Mouse (Mus musculus) forelimb bud, embryonic 11.5 days (tissue): ENCODE data around the gene 1700019A02Rik.
A peak's percentile ranks its signal among the peaks of the same experiment; 100 is the strongest.

Experiments used
- DNase-seq: peaks from one replicate; pipeline ENCODE4 v3.0.0-alpha.2; 2012; ENCODE audit warnings: low read depth, low spot score

The 1700019A02Rik gene

DNA sequence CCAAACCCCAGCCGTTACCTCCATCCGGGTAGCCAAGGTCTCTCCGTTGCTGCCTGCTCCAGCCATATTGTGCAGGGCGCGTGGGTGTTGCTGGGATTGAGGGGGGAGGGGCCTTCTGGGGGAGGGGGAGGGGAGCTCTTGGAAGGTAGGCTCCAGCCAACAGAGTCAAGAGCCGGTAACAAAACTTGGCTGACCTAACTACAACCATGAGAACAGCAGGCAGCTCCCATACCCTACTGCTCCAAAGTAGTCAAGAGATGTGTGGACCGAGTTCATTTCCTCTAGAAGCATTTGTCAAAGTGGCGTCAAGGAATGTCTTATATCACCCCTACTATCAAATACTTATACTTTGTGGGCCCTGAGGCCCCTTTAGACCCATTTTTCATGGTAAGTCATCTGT is at the start of gene 1700019A02Rik:
Gene 1700019A02Rik, minus strand, starts transcription at position 101 of the 400 bp plus-strand sequence.
- no peak for DNase-seq

DNA sequence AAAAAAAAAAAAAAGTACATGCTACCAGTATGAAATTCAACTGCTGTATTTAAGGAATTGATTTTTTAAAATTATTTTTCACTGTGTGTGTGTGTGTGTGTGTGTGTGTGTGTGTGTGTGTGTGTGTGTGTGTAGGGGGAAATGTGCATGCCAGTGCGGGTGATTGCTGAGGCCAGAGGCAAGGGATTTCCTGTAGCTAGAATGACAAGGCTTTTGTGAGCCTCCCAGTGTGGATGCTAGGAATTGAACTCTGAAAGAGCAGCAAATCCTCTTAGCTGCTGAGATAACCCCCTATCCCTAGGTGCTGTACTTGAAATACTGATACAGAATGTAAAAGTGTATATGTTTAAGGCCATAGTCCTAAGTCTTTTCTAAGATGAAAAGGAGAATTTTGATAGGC is 38.6 kb upstream of the 1700019A02Rik start:
- no peak for DNase-seq

DNA sequence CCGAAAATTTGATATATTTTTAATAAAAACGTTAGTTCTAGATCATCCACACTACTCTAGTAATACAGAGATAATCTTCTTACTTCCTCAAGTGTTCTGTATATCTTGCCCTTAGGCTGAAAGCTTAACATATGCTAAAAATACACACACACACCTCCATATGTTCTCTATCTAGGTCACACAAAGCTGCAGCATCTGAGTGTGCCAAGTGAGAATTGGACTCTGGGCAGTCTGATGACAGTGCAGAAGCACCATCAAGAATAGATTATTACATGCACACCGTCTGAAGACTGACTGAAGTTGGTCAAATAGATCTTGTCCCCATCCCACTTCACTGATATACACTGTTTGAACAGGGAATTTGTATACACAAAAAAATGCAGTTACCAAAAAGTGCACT is 38.2 kb upstream of the 1700019A02Rik start:
- no peak for DNase-seq

DNA sequence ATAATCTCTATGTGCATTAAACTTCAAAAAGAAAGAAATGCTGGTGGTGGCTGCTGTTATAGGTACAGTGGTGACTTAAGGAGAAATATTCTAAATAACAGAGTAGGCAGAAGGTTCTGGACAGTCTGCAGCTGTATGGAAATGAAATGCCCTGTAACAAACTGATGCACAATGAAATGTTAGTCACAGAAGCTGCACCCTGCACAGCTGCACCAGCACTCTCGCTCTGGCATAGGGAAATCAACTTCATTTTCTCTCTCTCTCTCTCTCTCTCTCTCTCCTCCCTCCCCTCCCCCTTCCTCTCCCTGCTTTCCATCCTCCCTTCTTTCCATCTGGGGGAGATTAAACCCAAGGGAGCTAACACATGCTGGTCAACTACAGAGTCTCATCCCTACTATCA is 37.3 kb upstream of the 1700019A02Rik start:
- no peak for DNase-seq

DNA sequence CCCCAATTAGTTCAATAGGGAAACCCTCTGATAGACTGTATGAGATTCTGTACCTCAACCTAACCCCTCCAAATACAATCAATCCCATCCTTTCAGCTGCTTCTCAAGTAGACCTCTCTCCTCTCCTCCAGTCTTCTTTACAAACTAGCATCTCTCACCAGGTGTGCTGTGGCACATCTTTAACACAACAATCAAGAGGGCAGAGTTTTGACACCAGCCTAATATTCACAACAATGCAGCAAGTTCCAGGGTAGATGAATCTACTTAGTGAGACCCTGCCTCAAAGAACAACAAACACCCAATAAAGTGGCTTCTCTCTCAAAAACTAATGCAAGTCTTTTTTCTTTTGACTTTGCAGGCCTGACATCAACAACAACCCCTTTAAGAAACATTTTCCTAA is 22.7 kb upstream of the 1700019A02Rik start:
- no peak for DNase-seq

DNA sequence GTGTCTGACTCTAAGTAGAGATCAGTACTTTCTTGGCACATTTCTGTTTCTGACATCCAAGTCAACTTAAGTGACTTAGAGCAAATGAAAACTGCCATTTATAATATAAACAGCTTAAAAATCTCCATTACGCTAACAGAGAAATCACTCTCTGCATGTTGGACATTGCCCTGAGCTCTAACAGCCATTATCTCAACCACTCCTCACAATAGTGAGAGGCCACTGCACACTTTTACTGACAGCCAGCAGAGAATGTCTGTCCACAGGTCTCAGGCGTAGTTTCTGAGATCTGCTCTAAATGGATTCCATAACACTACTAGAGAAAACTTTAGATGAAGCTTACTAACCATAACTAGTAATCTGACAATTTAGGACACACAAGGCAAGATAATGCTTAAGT is 16.5 kb upstream of the 1700019A02Rik start:
- DNase-seq, result no peak

DNA sequence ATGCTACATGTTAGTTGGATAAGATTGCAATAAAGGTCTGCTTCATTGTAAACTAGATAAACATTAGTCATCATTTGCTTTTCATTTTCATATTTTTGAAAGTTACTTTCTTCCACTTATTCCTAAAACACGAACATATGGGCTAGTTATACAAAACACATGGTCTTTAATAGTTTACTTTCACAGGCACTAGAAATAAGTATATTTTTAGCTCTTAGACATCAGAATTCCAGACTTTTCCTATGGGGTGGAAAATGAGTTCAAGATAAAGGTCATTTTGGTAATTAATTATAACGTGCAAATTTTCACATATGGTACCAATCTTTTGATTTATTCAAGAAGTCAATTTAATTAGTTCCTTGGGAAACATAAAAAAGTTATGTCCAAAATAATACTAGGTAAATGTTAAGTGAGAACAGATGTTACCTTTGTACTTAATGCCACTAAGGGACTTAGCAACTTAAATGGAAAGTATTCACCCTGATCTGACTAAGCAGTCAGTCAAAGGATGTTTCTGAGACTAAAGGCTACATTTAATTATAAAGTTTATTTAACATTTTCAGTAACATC is 14.3 kb upstream of the 1700019A02Rik start:
- DNase-seq, result peak; percentile 60

DNA sequence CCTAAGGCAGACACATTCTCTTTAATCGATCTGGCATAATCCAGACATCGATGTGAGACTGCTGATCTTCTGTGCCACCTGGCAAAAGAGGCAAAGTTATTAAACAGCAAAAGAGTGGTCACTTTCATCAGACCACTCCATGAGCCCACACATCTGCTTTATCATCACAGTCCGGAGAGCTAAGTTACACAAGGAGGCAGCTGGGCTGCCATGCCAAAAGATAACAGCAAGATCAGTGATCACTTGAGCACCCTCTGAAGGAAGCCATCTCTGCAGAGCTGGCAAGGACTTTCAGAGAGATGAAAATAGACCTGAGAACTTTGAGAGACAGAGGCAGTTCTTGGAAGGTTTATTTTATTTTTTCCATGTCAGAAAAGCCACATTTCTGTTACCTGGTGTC is 7.1 kb upstream of the 1700019A02Rik start:
- DNase-seq, result no peak

DNA sequence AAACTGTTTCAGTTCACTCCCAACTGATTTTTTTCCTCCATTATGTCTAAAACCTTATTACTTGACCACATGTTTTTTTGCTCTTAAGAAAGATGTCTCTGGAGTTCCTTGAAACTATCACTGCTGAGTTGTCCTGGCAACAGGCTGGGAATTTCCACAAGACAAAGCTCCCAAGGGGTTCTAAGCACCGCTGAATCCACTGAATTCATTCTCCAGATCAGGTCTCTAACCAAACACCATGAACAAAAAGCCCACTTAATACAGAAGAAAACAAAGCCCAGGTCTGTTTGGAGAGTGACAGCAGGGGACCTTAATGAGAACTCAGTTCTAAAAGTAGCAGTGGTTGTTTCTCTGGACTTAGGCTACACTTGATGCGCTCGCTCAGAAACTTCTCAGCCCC is 3.8 kb upstream of the 1700019A02Rik start:
- peak; percentile 16 for DNase-seq

DNA sequence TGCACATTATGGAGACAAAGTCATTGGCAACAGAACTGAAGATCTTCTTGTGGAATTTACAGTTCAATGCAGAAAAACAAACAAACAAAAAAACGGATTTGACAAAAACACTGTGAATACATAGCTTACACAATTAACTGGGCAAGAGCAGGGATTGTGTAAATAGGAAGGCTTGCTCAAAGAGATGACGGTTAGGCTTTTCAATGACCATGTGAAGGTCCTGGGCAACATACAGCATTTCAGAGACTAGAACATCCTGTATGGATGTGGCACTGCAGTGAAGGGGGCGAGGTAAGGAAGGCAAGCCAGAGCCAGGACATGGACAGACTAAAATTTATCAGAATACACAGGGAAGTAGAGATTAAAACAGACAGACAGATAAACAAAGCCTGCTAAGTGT is 2.2 kb upstream of the 1700019A02Rik start:
- no peak for DNase-seq

DNA sequence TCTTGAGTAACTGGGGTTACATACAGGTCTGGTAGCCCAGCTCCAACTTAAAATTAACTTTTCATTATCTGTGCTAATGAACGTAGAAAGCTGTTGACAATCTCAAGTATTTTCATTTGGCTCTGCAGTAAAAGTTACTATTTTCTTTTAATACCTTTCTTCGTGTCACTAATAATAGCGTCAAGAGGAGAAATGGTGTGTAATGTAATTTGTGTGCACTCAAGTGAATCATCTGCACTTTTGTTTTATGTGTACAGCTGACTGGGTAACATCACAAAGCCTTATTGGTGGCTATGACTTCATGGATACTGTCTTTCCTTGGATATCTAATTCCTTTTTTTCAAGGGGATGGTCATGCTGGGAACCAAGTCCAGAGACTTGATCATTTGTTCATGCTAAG is 1.1 kb downstream of the 1700019A02Rik start:
- no peak for DNase-seq

DNA sequence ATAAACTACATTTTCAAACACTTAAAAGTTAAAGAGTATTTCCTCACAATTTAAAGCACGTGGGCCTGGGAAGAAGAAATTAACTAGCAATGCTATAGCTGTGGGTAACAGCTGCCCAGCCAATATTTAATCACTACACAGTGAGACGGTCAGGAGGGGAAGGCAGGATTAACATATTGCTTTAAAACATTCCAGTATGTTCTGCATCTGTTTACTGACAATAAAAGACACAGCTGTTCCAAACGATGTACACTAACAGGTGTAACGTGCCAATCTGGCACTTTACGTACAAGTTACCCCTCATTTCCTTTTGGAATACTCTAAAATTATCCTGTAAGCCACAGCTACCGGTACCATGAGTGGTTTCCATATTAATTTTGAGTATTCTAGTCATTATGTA is 29.7 kb downstream of the 1700019A02Rik start:
- DNase-seq, result no peak

DNA sequence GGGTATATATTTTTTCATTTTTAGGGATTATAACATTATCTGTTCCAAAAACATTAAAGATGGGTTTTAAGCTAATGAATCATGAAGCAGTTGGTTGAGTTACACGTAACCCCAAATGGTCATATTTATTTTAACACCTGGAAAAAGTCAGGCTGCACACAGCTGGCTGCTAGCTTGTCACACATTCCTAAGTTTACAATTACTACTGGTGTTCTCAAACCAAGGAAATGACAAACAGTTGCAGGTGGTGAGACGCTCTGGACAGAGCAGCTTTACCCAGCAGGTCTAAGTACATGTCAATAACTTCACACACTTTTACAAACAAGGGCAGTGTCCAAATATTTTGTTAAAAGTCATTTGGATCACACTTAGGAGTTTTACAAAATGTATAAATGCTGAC is 64.4 kb downstream of the 1700019A02Rik start:
- DNase-seq, result peak; percentile 60

DNA sequence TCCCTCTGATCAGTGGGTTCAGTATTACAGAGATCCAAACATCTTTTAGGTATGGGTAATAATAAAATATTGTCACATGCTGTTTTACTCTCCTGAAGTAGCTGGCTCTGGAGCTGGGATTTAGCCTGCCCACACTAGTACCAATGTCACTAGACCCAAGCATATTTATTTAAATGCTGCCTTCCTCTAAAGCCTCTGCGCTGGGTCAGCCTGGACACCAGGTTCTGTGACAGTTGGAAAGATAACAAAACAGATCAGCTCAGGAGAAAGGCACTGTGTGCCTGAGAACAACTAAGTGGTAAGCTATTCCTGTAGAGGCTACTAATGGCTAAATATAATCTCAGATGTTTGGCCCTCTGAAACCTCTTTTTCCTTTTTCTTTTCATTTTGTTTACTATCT is 76.9 kb downstream of the 1700019A02Rik start:
- no peak for DNase-seq
